Mouse (Mus musculus) liver, adult 2 months (tissue): ENCODE measurements around the gene Slc22a23. TPM values are rescaled to one million over a fixed set of nuclear protein-coding genes. Genes with fewer than 3 reads are reported as not detected.

Experiments used
- DNase-seq: peaks from one replicate; pipeline ENCODE4 v3.0.0-alpha.2; 2011; ENCODE audit warnings: low read depth, low spot score; ENCODE audit errors: extremely low read depth
- H3K27ac ChIP-seq: fragments of 200-500 bp; replicated peaks from 2 replicates; pipeline ENCODE4 v1.5.1; 2012; ENCODE audit warnings: low read depth, mild to moderate bottlenecking, control low read depth, inconsistent platforms, low read length; ENCODE audit not compliant: insufficient read depth
- H3K27me3 ChIP-seq: fragments of 200-500 bp; 2 replicates; pipeline ENCODE4 v1.6.1; 2012; ENCODE audit warnings: mild to moderate bottlenecking, moderate library complexity, low read length, inconsistent platforms; ENCODE audit not compliant: control insufficient read depth, insufficient read depth
- H3K36me3 ChIP-seq: fragments of 200-500 bp; 2 replicates; pipeline ENCODE4 v1.6.1; 2012; ENCODE audit warnings: low read length, inconsistent platforms; ENCODE audit not compliant: control insufficient read depth, insufficient read depth
- H3K4me1 ChIP-seq: fragments of 200-500 bp; 2 replicates; pipeline ENCODE4 v1.6.1; 2011; ENCODE audit warnings: low read length; ENCODE audit not compliant: control insufficient read depth, insufficient read depth
- H3K4me3 ChIP-seq: fragments of 200-500 bp; 2 replicates; pipeline ENCODE4 v1.5.1; 2011; ENCODE audit warnings: low read depth, mild to moderate bottlenecking, control low read depth, low read length, moderate library complexity; ENCODE audit not compliant: insufficient read depth
- H3K79me2 ChIP-seq: fragments of 200-500 bp; 2 replicates; pipeline ENCODE4 v1.6.1; 2012; ENCODE audit warnings: inconsistent platforms, mild to moderate bottlenecking, low read length, moderate library complexity; ENCODE audit not compliant: control insufficient read depth, insufficient read depth
- H3K9ac ChIP-seq: fragments of 200-500 bp; 2 replicates; pipeline ENCODE4 v1.6.1; 2012; ENCODE audit warnings: low read depth, mild to moderate bottlenecking, control low read depth, inconsistent platforms, low read length
- CTCF ChIP-seq: fragments of 200-500 bp; IDR thresholded peaks from 2 replicates; pipeline ENCODE4 v1.5.1; 2011; ENCODE audit warnings: low read depth, low read length, control low read depth
- POLR2A ChIP-seq: fragments of 200-500 bp; IDR thresholded peaks from 2 replicates; pipeline ENCODE4 v1.6.1; 2011; ENCODE audit warnings: low read length, control low read depth; ENCODE audit not compliant: insufficient read depth; ENCODE audit errors: extremely low read depth
- WGBS: fragments of 180-500 bp; shearing (Covaris S2); methylation state at CpG from one replicate; pipeline ENCODE4 v1.1.7; 2018; 5-methylcytosine and 5-hydroxymethylcytosine counted together
- polyA plus RNA-seq: library from polyadenylated mRNA; depleted of rRNA; stranded (reverse); fragments of >200 nt; gene quantifications from 2 replicates; pipeline ENCODE4 v1.2.3, GENCODE M21; 2012
- total RNA-seq: library from RNA; depleted of rRNA; stranded (reverse); fragments of >200 nt; gene quantifications from 2 replicates; pipeline ENCODE4 v1.2.3, GENCODE M21; 2014

Gene Slc22a23
- total and polyA plus RNA-seq, 2 experiments, result 31.6 to 50.6 TPM

GRCm38 (mm10) chr13:34334847-34335246 lies 10.1 kb downstream of the Slc22a23 start:
- H3K79me2 ChIP-seq, result peaks cover 58% of the 10 kb centered on the region
- H3K4me3 ChIP-seq, result no peak overlapping the region
- H3K4me1 ChIP-seq, result peaks cover 22% of the 10 kb centered on the region
- no peak overlapping the region for H3K27ac ChIP-seq
- 66% methylated on average over 2 of the region's 2 CpGs for WGBS
- DNase-seq, result no peak
- no peaks in the 10 kb centered on the region for H3K27me3 ChIP-seq
- H3K36me3 ChIP-seq, result no peaks in the 10 kb centered on the region
- TF ChIP-seq CTCF (no peak), POLR2A (no peak)
- no peak overlapping the region for H3K9ac ChIP-seq

GRCm38 (mm10) chr13:34332762-34333161 lies 12.2 kb downstream of the Slc22a23 start:
- Histone ChIP-seq H3K27me3 (no peaks in the 10 kb centered on the region), H3K36me3 (no peaks in the 10 kb centered on the region), H3K9ac (no peak overlapping the region), H3K4me3 (no peak overlapping the region), H3K4me1 (peaks cover 21% of the 10 kb centered on the region), H3K27ac (no peak overlapping the region), H3K79me2 (peaks cover 71% of the 10 kb centered on the region)
- TF ChIP-seq POLR2A, result no peak
- no peak for TF ChIP-seq CTCF
- 23% methylated on average over 7 of the region's 7 CpGs for WGBS
- DNase-seq, result peak; percentile 60

GRCm38 (mm10) chr13:34331399-34332186 lies 13.4 kb downstream of the Slc22a23 start:
- peaks cover 25% of the 10 kb centered on the region for H3K4me1 ChIP-seq
- 0 out of 2 replicates have a peak overlapping the region, but pooled peaks have one; percentile 13 for H3K27ac ChIP-seq
- no peak overlapping the region for H3K9ac ChIP-seq
- H3K4me3 ChIP-seq, result no peak overlapping the region
- peak; percentile 71 for DNase-seq
- TF ChIP-seq CTCF (no peak), POLR2A (no peak)
- no peaks in the 10 kb centered on the region for H3K36me3 ChIP-seq
- H3K79me2 ChIP-seq, result peaks cover 74% of the 10 kb centered on the region
- H3K27me3 ChIP-seq, result no peaks in the 10 kb centered on the region
- 79% methylated on average over 7 of the region's 7 CpGs for WGBS

- Histone ChIP-seq H3K79me2 (peaks cover 58% of the 10 kb centered on the region), H3K36me3 (0 out of 2 replicates have a peak, but pooled peaks cover 3% of the 10 kb centered on the region), H3K27me3 (no peaks in the 10 kb centered on the region), H3K27ac (no peak overlapping the region), H3K9ac (no peak overlapping the region), H3K4me3 (no peak overlapping the region), H3K4me1 (peaks cover 21% of the 10 kb centered on the region)
- no peak for DNase-seq
- 83% methylated on average over 4 of the region's 4 CpGs for WGBS
- TF ChIP-seq POLR2A, result no peak
- no peak for TF ChIP-seq CTCF
Observed at GRCm38 (mm10) chr13:34329589-34329988, 15.4 kb downstream of the Slc22a23 start.

- peaks cover 23% of the 10 kb centered on the region for H3K4me1 ChIP-seq
- WGBS, result 85% methylated on average over 1 of the region's 1 CpGs
- peaks cover 62% of the 10 kb centered on the region for H3K79me2 ChIP-seq
- no peak overlapping the region for H3K9ac ChIP-seq
- TF ChIP-seq CTCF (no peak), POLR2A (no peak)
- H3K27ac ChIP-seq, result no peak overlapping the region
- no peak for DNase-seq
- H3K27me3 ChIP-seq, result no peaks in the 10 kb centered on the region
- 0 out of 2 replicates have a peak, but pooled peaks cover 3% of the 10 kb centered on the region for H3K36me3 ChIP-seq
- no peak overlapping the region for H3K4me3 ChIP-seq
Observed at GRCm38 (mm10) chr13:34326992-34327391, 18.0 kb downstream of the Slc22a23 start.

- H3K4me3 ChIP-seq, result no peak overlapping the region
- TF ChIP-seq CTCF, result no peak
- H3K36me3 ChIP-seq, result 0 out of 2 replicates have a peak, but pooled peaks cover 3% of the 10 kb centered on the region
- WGBS, result 83% methylated on average over 2 of the region's 2 CpGs
- H3K4me1 ChIP-seq, result peaks cover 19% of the 10 kb centered on the region
- no peaks in the 10 kb centered on the region for H3K27me3 ChIP-seq
- DNase-seq, result no peak
- peaks cover 57% of the 10 kb centered on the region for H3K79me2 ChIP-seq
- H3K9ac ChIP-seq, result no peak overlapping the region
- no peak overlapping the region for H3K27ac ChIP-seq
Observed at GRCm38 (mm10) chr13:34323361-34323760, 21.6 kb downstream of the Slc22a23 start.
